Mouse (Mus musculus) lung, postnatal 36 days (tissue): ENCODE measurements around the gene Gm7792.
"Not testable (repeated sequence)": the region's sequence is repeated elsewhere in the genome, so short reads cannot be mapped to it uniquely, and the experiment has no call there.

Experiments used
- DNase-seq: peaks from one replicate; pipeline ENCODE4 v3.0.0; 2022; ENCODE audit warnings: mixed read lengths

The Gm7792 gene

GRCm38 (mm10) chr5:93843476-93843875 lies at the start of gene Gm7792:
Gm7792 (plus strand) TSS chr5:93843776.
- not testable (repeated sequence) for DNase-seq
